Mouse (Mus musculus): ENCODE data around the gene Atp2a3.

Atp2a3 gene

GRCm38 (mm10) chr11:72955339-72955974, 5.5 kb upstream of the Atp2a3 start:
- DNase-seq: no peak

- DNase-seq: no peak
Measured at GRCm38 (mm10) chr11:72957318-72957717, 3.7 kb upstream of the Atp2a3 start.

- DNase-seq: no peak
Measured at GRCm38 (mm10) chr11:72959924-72960679, 867 bp upstream of the Atp2a3 start.

GRCm38 (mm10) chr11:72960723-72961071, 272 bp upstream of the Atp2a3 start:
- no peak for DNase-seq

- DNase-seq: no peak
Measured at GRCm38 (mm10) chr11:72962378-72962777, 1.4 kb downstream of the Atp2a3 start.

GRCm38 (mm10) chr11:72963058-72963788, 2.3 kb downstream of the Atp2a3 start:
- peak in 1 of 2 experiments; percentile 47 for DNase-seq

- DNase-seq: peak in 1 of 2 experiments; percentile 63
Measured at GRCm38 (mm10) chr11:72963789-72964294, 2.9 kb downstream of the Atp2a3 start.

GRCm38 (mm10) chr11:72974995-72975503, 14.1 kb downstream of the Atp2a3 start:
- no peak for DNase-seq

- DNase-seq: no peak
Measured at GRCm38 (mm10) chr11:72982516-72982915, 21.5 kb downstream of the Atp2a3 start.

GRCm38 (mm10) chr11:72983283-72983682, 22.3 kb downstream of the Atp2a3 start:
- DNase-seq: peak in 1 of 2 experiments; percentile 41

GRCm38 (mm10) chr11:72986745-72987144, 25.8 kb downstream of the Atp2a3 start:
- DNase-seq: no peak

- DNase-seq: no peak
Measured at GRCm38 (mm10) chr11:72987234-72987633, 26.3 kb downstream of the Atp2a3 start.

GRCm38 (mm10) chr11:72987807-72988206, 26.8 kb downstream of the Atp2a3 start:
- no peak for DNase-seq

- DNase-seq: no peak
Measured at GRCm38 (mm10) chr11:72989044-72989443, 28.1 kb downstream of the Atp2a3 start.

- DNase-seq: no peak
Measured at GRCm38 (mm10) chr11:72990688-72991087, 29.7 kb downstream of the Atp2a3 start.

GRCm38 (mm10) chr11:72991961-72992360, 31.0 kb downstream of the Atp2a3 start:
- no peak for DNase-seq

GRCm38 (mm10) chr11:72996346-72996745, 35.4 kb downstream of the Atp2a3 start:
- no peak for DNase-seq

- DNase-seq: no peak
Measured at GRCm38 (mm10) chr11:72996781-72997180, 35.8 kb downstream of the Atp2a3 start.

GRCm38 (mm10) chr11:72997529-72998326, 36.8 kb downstream of the Atp2a3 start:
- no peak for DNase-seq

GRCm38 (mm10) chr11:72998771-72999170, 37.8 kb downstream of the Atp2a3 start, which contains the start of gene P2rx1:
P2rx1 (plus strand) TSS chr11:72999103.
- no peak for DNase-seq

GRCm38 (mm10) chr11:73001029-73001428, 40.1 kb downstream of the Atp2a3 start:
- DNase-seq: peak; percentile 58 to 78

- DNase-seq: peak; percentile 29 to 62
Measured at GRCm38 (mm10) chr11:73006377-73006776, 45.4 kb downstream of the Atp2a3 start.

Data from spleen, adult 18-20 months (tissue).